Mouse (Mus musculus) CH12.LX (cell line): Measurements from ENCODE around the gene Phf21a.

Experiments
- CTCF ChIP-seq, 2 experiments: IDR thresholded peaks in 1 of 2; conservative IDR thresholded peaks in 1 of 2; 2 replicates each; pipeline ENCODE4 v1.5.1; 2011 to 2012; ENCODE audit warnings: low read depth in 2 of 2, low read length in 2 of 2, improper control_type of control experiment in 1 of 2, inconsistent platforms in 1 of 2, mild to moderate bottlenecking in 1 of 2, moderate library complexity in 1 of 2
- POLR2A ChIP-seq: IDR thresholded peaks from 2 replicates; pipeline ENCODE4 v1.6.1; 2011; ENCODE audit warnings: low read depth, mild to moderate bottlenecking, improper control_type of control experiment, low read length
- UBTF ChIP-seq: IDR thresholded peaks from 2 replicates; pipeline ENCODE4 v1.6.1; 2012; ENCODE audit warnings: low read depth, mild to moderate bottlenecking, inconsistent platforms, low read length, improper control_type of control experiment, moderate library complexity

GRCm38 (mm10) chr2:92246112-92246511 is 153.2 kb downstream of the Phf21a start:
- TF ChIP-seq CTCF (conservative IDR thresholded peaks at IDR 0.05 in 1 of 2, IDR thresholded peaks at IDR 0.05 in 1 of 2; ENCODE audit: low read depth in 2 of 2, low read length in 2 of 2) (no peak), POLR2A (no peak), UBTF (no peak)
